Mouse (Mus musculus): Measurements from ENCODE around the gene Ranbp17. TPM values are rescaled to one million over a fixed set of nuclear protein-coding genes. Genes with fewer than 3 reads are reported as not detected.

Ranbp17 gene
- polyA plus RNA-seq, 1 experiment = 28.7 TPM

DNA sequence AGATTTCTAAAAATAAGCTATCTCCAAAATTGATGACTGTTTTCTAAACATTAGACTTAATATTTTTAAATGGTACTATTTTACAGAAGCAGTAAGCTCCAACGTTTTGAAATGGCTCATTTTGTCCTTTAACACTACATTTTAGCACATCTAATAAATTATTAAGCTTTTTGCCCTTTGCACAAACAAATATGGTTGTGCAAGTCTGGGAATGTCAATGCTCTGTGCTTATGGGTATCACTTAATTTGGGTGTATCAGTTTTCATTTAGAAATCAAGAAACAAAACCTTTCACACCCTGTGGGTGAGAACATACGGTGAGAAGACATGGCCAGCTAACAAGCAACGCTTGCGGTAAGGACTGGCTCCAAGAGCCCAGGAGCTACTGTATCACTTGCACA, 108.9 kb downstream of the Ranbp17 start:
- Histone ChIP-seq H3K27ac (ENCODE audit: control insufficient read depth, insufficient read depth, low read depth, low read length) (no peak overlapping the region), H3K27me3 (ENCODE audit: control insufficient read depth, insufficient read depth, low read length) (no peaks in the 10 kb centered on the region), H3K36me3 (ENCODE audit: control insufficient read depth, insufficient read depth, low read length) (no peaks in the 10 kb centered on the region), H3K4me3 (ENCODE audit: control insufficient read depth, low read depth, low read length) (no peak overlapping the region), H3K4me1 (ENCODE audit: control insufficient read depth, insufficient read depth, low read length) (no peaks in the 10 kb centered on the region)
- TF ChIP-seq CTCF (IDR thresholded peaks at IDR 0.05; ENCODE audit: control insufficient read depth, insufficient read depth, insufficient replicate concordance, low read depth, low read length) = no peak
- TF ChIP-seq POLR2A (IDR thresholded peaks at IDR 0.05; ENCODE audit: control insufficient read depth, low read depth, low read length) = no peak

DNA sequence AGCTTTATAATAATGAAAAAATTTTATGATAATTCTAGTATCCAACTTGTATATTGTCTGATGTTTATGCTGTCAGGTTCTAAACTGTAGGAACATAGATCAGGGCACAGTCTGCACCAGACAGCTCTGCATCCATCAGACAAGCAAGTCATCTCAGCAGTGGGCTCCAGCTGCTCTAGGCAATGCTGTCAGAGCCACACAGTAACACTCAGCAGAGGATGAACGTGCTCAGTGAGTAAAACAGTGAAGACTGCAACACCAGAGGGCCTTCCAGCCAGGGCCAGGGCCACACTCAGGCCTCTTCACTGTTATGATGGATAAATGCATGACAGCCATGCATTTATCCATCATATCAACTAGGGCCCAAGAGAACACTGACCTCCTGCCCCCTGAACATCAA, 114.2 kb downstream of the Ranbp17 start:
- H3K4me1 ChIP-seq (ENCODE audit: control insufficient read depth, insufficient read depth, low read length) = no peaks in the 10 kb centered on the region
- H3K27me3 ChIP-seq (ENCODE audit: control insufficient read depth, insufficient read depth, low read length) = no peaks in the 10 kb centered on the region
- TF ChIP-seq CTCF (IDR thresholded peaks at IDR 0.05; ENCODE audit: control insufficient read depth, insufficient read depth, insufficient replicate concordance, low read depth, low read length) (no peak), POLR2A (IDR thresholded peaks at IDR 0.05; ENCODE audit: control insufficient read depth, low read depth, low read length) (no peak)
- no peak overlapping the region for H3K4me3 ChIP-seq (ENCODE audit: control insufficient read depth, low read depth, low read length)
- no peak overlapping the region for H3K27ac ChIP-seq (ENCODE audit: control insufficient read depth, insufficient read depth, low read depth, low read length)
- H3K36me3 ChIP-seq (ENCODE audit: control insufficient read depth, insufficient read depth, low read length) = no peaks in the 10 kb centered on the region

DNA sequence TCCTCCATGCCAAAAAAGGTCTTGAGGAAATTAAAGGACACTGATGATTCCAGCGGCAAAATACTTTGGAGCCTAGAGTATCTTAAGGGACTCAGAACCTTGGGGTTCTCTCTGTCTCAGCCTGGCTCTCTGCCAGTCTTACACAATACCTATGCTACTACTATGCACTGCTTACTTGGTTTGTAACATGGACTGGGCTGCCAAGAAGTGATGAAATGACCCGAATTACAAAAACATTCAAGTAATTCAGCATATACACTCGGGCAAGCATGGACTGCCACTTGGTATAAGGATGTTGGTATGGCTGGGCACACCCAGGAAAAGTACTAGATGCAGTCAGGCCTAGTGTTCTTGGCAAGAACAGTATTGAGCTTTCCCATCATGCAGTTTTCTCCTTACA, 114.8 kb downstream of the Ranbp17 start:
- no peaks in the 10 kb centered on the region for H3K27me3 ChIP-seq (ENCODE audit: control insufficient read depth, insufficient read depth, low read length)
- no peaks in the 10 kb centered on the region for H3K4me1 ChIP-seq (ENCODE audit: control insufficient read depth, insufficient read depth, low read length)
- TF ChIP-seq CTCF (IDR thresholded peaks at IDR 0.05; ENCODE audit: control insufficient read depth, insufficient read depth, insufficient replicate concordance, low read depth, low read length) (no peak), POLR2A (IDR thresholded peaks at IDR 0.05; ENCODE audit: control insufficient read depth, low read depth, low read length) (no peak)
- no peak overlapping the region for H3K4me3 ChIP-seq (ENCODE audit: control insufficient read depth, low read depth, low read length)
- no peak overlapping the region for H3K27ac ChIP-seq (ENCODE audit: control insufficient read depth, insufficient read depth, low read depth, low read length)
- no peaks in the 10 kb centered on the region for H3K36me3 ChIP-seq (ENCODE audit: control insufficient read depth, insufficient read depth, low read length)

DNA sequence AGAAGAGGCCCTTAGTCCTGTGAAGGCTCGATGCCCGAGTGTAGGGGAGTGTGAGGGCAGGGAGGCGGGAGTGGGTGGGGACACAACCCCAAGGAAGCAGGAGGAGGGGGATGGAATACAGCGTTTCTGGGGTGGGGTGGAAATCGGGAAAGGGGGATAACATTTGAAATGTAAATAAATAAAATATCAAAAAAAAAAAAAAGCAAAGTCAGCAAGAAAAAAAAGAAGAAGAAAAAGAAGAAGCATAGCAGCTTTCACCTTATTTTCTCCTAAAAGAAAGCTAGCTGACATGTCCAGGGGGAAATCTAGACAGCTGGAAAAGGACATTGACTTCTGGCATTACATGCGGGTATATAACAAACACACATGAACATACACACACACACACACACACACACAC, 117.3 kb downstream of the Ranbp17 start:
- no peaks in the 10 kb centered on the region for H3K4me1 ChIP-seq (ENCODE audit: control insufficient read depth, insufficient read depth, low read length)
- H3K27me3 ChIP-seq (ENCODE audit: control insufficient read depth, insufficient read depth, low read length) = no peaks in the 10 kb centered on the region
- H3K27ac ChIP-seq (ENCODE audit: control insufficient read depth, insufficient read depth, low read depth, low read length) = no peak overlapping the region
- H3K4me3 ChIP-seq (ENCODE audit: control insufficient read depth, low read depth, low read length) = no peak overlapping the region
- no peaks in the 10 kb centered on the region for H3K36me3 ChIP-seq (ENCODE audit: control insufficient read depth, insufficient read depth, low read length)
- TF ChIP-seq POLR2A (IDR thresholded peaks at IDR 0.05; ENCODE audit: control insufficient read depth, low read depth, low read length) = no peak
- no peak for TF ChIP-seq CTCF (IDR thresholded peaks at IDR 0.05; ENCODE audit: control insufficient read depth, insufficient read depth, insufficient replicate concordance, low read depth, low read length)

DNA sequence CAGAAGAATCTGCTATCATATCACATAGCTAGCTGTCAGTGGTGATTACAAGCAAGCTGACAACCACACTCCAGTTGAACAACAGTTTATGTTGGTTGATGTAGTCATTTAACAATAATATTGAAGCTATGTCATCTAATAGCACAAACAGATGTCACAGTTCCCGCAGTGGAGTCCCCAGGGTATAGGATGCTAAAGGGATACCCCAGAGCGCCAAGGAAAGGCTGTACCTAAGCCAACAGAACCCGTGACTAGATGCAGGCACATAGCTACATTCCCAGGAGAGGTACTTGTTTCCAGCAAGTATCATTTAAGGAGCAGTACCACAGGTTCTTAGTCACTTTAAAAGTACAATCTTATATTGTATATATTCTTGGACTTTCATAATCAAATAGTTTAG, 119.5 kb downstream of the Ranbp17 start:
- H3K36me3 ChIP-seq (ENCODE audit: control insufficient read depth, insufficient read depth, low read length) = no peaks in the 10 kb centered on the region
- TF ChIP-seq CTCF (IDR thresholded peaks at IDR 0.05; ENCODE audit: control insufficient read depth, insufficient read depth, insufficient replicate concordance, low read depth, low read length) (no peak), POLR2A (IDR thresholded peaks at IDR 0.05; ENCODE audit: control insufficient read depth, low read depth, low read length) (no peak)

DNA sequence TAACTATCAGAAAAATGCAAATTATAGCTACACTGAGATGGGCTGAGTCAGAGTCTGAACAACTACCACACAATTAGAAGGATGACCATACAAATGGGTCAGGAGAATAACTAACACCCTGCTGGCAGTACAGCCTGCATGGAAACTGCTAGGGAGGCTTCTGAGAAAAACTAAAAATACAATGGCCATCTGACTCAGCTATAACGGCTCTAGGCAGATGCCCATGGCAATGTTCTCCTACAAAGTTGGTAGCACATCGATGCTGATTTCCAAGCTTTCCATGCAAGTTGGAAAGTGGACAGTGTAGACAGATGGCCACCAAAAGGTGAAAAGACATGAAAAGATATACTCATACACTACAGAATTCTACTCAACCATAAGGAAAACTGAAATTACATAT, 124.9 kb downstream of the Ranbp17 start:
- TF ChIP-seq CTCF (IDR thresholded peaks at IDR 0.05; ENCODE audit: control insufficient read depth, insufficient read depth, insufficient replicate concordance, low read depth, low read length) (no peak), POLR2A (IDR thresholded peaks at IDR 0.05; ENCODE audit: control insufficient read depth, low read depth, low read length) (no peak)
- no peak overlapping the region for H3K27ac ChIP-seq (ENCODE audit: control insufficient read depth, insufficient read depth, low read depth, low read length)
- no peak overlapping the region for H3K4me3 ChIP-seq (ENCODE audit: control insufficient read depth, low read depth, low read length)
- H3K36me3 ChIP-seq (ENCODE audit: control insufficient read depth, insufficient read depth, low read length) = no peaks in the 10 kb centered on the region
- H3K4me1 ChIP-seq (ENCODE audit: control insufficient read depth, insufficient read depth, low read length) = no peaks in the 10 kb centered on the region
- H3K27me3 ChIP-seq (ENCODE audit: control insufficient read depth, insufficient read depth, low read length) = no peaks in the 10 kb centered on the region

More for the DNA sequence above, 119.5 kb downstream of the Ranbp17 start:
- H3K27ac ChIP-seq (ENCODE audit: control insufficient read depth, insufficient read depth, low read depth, low read length) = no peak overlapping the region
- H3K4me3 ChIP-seq (ENCODE audit: control insufficient read depth, low read depth, low read length) = no peak overlapping the region
- H3K27me3 ChIP-seq (ENCODE audit: control insufficient read depth, insufficient read depth, low read length) = no peaks in the 10 kb centered on the region
- no peaks in the 10 kb centered on the region for H3K4me1 ChIP-seq (ENCODE audit: control insufficient read depth, insufficient read depth, low read length)

DNA sequence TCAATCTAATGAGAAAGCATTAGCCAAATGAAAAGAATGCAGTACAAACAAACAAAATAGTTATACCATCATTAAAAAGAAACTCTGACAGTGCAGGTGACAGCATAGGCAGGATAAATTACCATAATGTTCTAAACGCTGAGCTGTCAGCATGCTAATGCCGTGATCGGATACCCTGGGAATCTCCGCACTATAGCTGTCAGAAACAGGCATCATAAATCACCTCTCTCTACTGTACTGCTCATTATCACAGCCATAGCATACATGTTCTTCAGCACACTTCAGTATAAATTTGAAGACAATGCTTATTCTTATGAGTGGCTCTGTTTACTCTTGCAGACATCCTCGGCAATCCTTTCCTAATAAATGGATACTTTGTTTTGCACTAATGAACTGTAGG, 151.7 kb downstream of the Ranbp17 start:
- H3K36me3 ChIP-seq (ENCODE audit: control insufficient read depth, insufficient read depth, low read length) = no peaks in the 10 kb centered on the region
- no peaks in the 10 kb centered on the region for H3K4me1 ChIP-seq (ENCODE audit: control insufficient read depth, insufficient read depth, low read length)
- no peak for TF ChIP-seq POLR2A (IDR thresholded peaks at IDR 0.05; ENCODE audit: control insufficient read depth, low read depth, low read length)
- TF ChIP-seq CTCF (IDR thresholded peaks at IDR 0.05; ENCODE audit: control insufficient read depth, insufficient read depth, insufficient replicate concordance, low read depth, low read length) = no peak
- no peak overlapping the region for H3K27ac ChIP-seq (ENCODE audit: control insufficient read depth, insufficient read depth, low read depth, low read length)
- no peak overlapping the region for H3K4me3 ChIP-seq (ENCODE audit: control insufficient read depth, low read depth, low read length)
- no peaks in the 10 kb centered on the region for H3K27me3 ChIP-seq (ENCODE audit: control insufficient read depth, insufficient read depth, low read length)

DNA sequence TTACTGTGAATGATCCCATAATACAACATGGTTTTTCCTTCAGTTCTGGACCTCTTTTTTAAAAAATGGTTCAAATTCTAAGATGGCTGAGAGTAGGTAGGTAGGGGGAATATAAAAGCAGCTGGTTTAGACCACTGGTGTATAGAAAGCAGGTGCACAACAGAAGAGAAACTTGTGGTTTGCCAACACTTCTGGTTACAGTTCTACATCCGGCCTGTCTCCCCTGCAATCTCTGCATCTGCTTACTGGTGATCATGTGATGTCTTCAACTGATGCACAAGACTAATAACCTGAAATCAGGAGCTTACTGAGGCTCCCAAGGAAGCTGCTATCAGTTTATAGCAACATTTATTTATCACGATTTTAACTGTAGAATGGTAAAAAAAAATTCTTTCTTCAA, 164.3 kb downstream of the Ranbp17 start:
- H3K4me1 ChIP-seq (ENCODE audit: control insufficient read depth, insufficient read depth, low read length) = no peaks in the 10 kb centered on the region
- no peaks in the 10 kb centered on the region for H3K36me3 ChIP-seq (ENCODE audit: control insufficient read depth, insufficient read depth, low read length)
- TF ChIP-seq POLR2A (IDR thresholded peaks at IDR 0.05; ENCODE audit: control insufficient read depth, low read depth, low read length) = no peak
- no peak for TF ChIP-seq CTCF (IDR thresholded peaks at IDR 0.05; ENCODE audit: control insufficient read depth, insufficient read depth, insufficient replicate concordance, low read depth, low read length)
- no peaks in the 10 kb centered on the region for H3K27me3 ChIP-seq (ENCODE audit: control insufficient read depth, insufficient read depth, low read length)
- no peak overlapping the region for H3K4me3 ChIP-seq (ENCODE audit: control insufficient read depth, low read depth, low read length)
- no peak overlapping the region for H3K27ac ChIP-seq (ENCODE audit: control insufficient read depth, insufficient read depth, low read depth, low read length)
